Mouse (Mus musculus) heart, embryonic 15.5 days (tissue): ENCODE results near the gene Hipk1. TPM values are rescaled to one million over a fixed set of nuclear protein-coding genes. Genes with fewer than 3 reads are reported as not detected.

Source experiments
- ATAC-seq: fragments of 200-750 bp; cut with Nextera tagmentation; replicated peaks from 2 replicates; pipeline ENCODE4 v1.8.0; 2017; ENCODE audit warnings: low read depth, moderate TSS enrichment; ENCODE audit not compliant: insufficient number of reproducible peaks, insufficient read depth, low FRiP score
- H3K27ac ChIP-seq: fragments of 300-500 bp; sonication (generic); 2 replicates; pipeline ENCODE4 v1.5.1; 2015; ENCODE audit warnings: mild to moderate bottlenecking, inconsistent platforms
- H3K27me3 ChIP-seq: fragments of 300-500 bp; sonication (generic); 2 replicates; pipeline ENCODE4 v1.6.1; 2015; ENCODE audit warnings: inconsistent platforms
- H3K36me3 ChIP-seq: fragments of 300-500 bp; sonication (generic); 2 replicates; pipeline ENCODE4 v1.6.1; 2015; ENCODE audit warnings: mild to moderate bottlenecking, inconsistent platforms
- H3K4me1 ChIP-seq: fragments of 300-500 bp; sonication (generic); replicated peaks from 2 replicates; pipeline ENCODE4 v1.6.1; 2015; ENCODE audit warnings: inconsistent platforms
- H3K4me2 ChIP-seq: fragments of 300-500 bp; sonication (generic); 2 replicates; pipeline ENCODE4 v1.6.1; 2015; ENCODE audit warnings: inconsistent platforms, mild to moderate bottlenecking, moderate library complexity
- H3K4me3 ChIP-seq: fragments of 300-500 bp; sonication (generic); 2 replicates; pipeline ENCODE4 v1.5.1; 2015; ENCODE audit warnings: mild to moderate bottlenecking, inconsistent platforms
- H3K9ac ChIP-seq: fragments of 300-500 bp; sonication (generic); 2 replicates; pipeline ENCODE4 v1.6.1; 2015; ENCODE audit warnings: mild to moderate bottlenecking, inconsistent platforms
- H3K9me3 ChIP-seq: fragments of 300-500 bp; sonication (generic); replicated peaks from 2 replicates; pipeline ENCODE4 v1.6.1; 2016; ENCODE audit warnings: inconsistent platforms
- WGBS: fragments of 180-500 bp; shearing (Covaris S2); methylation state at CpG from one replicate; pipeline ENCODE4 v1.1.7; 2015; ENCODE audit warnings: mixed read lengths; 5-methylcytosine and 5-hydroxymethylcytosine counted together
- polyA plus RNA-seq: library from polyadenylated mRNA; unstranded; fragments of >200 nt; fragmentation: Nextera tagmentation; extraction: Ambion mirVana; gene quantifications from 2 replicates; pipeline ENCODE4 v1.2.1, GENCODE M21; 2015

Gene Hipk1
- polyA plus RNA-seq, 1 experiment from 2014 or later: 8.9 TPM

- Histone ChIP-seq H3K27ac (no peak overlapping the region), H3K27me3 (no peaks in the 10 kb centered on the region), H3K4me2 (no peak overlapping the region), H3K4me3 (no peak overlapping the region), H3K4me1 (peaks cover 7% of the 10 kb centered on the region), H3K36me3 (no peaks in the 10 kb centered on the region), H3K9me3 (no peaks in the 10 kb centered on the region), H3K9ac (no peak overlapping the region)
- 65% methylated on average over 7 of the region's 7 CpGs for WGBS
- no peak for ATAC-seq
Observed at GRCm38 (mm10) chr3:103714236-103714875, 77.0 kb downstream of the Hipk1 start.

- Histone ChIP-seq H3K36me3 (no peaks in the 10 kb centered on the region), H3K4me3 (no peak overlapping the region), H3K27ac (no peak overlapping the region), H3K9ac (no peak overlapping the region), H3K9me3 (no peaks in the 10 kb centered on the region), H3K27me3 (no peaks in the 10 kb centered on the region), H3K4me1 (peaks cover 3% of the 10 kb centered on the region; the same call in 1 of the 2 replicates), H3K4me2 (no peak overlapping the region)
- ATAC-seq: no peak
- 89% methylated on average over 4 of the region's 4 CpGs for WGBS
Observed at GRCm38 (mm10) chr3:103712196-103712595, 79.2 kb downstream of the Hipk1 start.

- Histone ChIP-seq H3K9ac (no peak overlapping the region), H3K27ac (no peak overlapping the region), H3K4me3 (no peak overlapping the region), H3K36me3 (no peaks in the 10 kb centered on the region), H3K4me1 (no peaks in the 10 kb centered on the region; the same call in 1 of the 2 replicates), H3K9me3 (no peaks in the 10 kb centered on the region), H3K4me2 (no peak overlapping the region), H3K27me3 (no peaks in the 10 kb centered on the region)
- ATAC-seq: no peak
- 63% methylated on average over 5 of the region's 5 CpGs for WGBS
Observed at GRCm38 (mm10) chr3:103709470-103710040, 81.8 kb downstream of the Hipk1 start.

- 85% methylated on average over 12 of the region's 12 CpGs for WGBS
- H3K9ac ChIP-seq: no peak overlapping the region
- no peaks in the 10 kb centered on the region for H3K9me3 ChIP-seq
- H3K4me3 ChIP-seq: no peak overlapping the region
- no peak overlapping the region for H3K4me2 ChIP-seq
- H3K4me1 ChIP-seq: no peaks in the 10 kb centered on the region; the same call in 1 of the 2 replicates
- H3K27me3 ChIP-seq: no peaks in the 10 kb centered on the region
- H3K27ac ChIP-seq: no peak overlapping the region
- H3K36me3 ChIP-seq: no peaks in the 10 kb centered on the region
- no peak for ATAC-seq
Observed at GRCm38 (mm10) chr3:103705426-103705825, 85.9 kb downstream of the Hipk1 start.

GRCm38 (mm10) chr3:103704661-103705060, 86.7 kb downstream of the Hipk1 start:
- Histone ChIP-seq H3K4me3 (no peak overlapping the region), H3K4me2 (no peak overlapping the region), H3K4me1 (no peaks in the 10 kb centered on the region; the same call in 1 of the 2 replicates), H3K27me3 (no peaks in the 10 kb centered on the region), H3K36me3 (no peaks in the 10 kb centered on the region), H3K27ac (no peak overlapping the region), H3K9ac (no peak overlapping the region), H3K9me3 (no peaks in the 10 kb centered on the region)
- 63% methylated on average over 6 of the region's 6 CpGs for WGBS
- ATAC-seq: no peak

GRCm38 (mm10) chr3:103696388-103696925, 94.9 kb downstream of the Hipk1 start:
- Histone ChIP-seq H3K4me1 (no peaks in the 10 kb centered on the region), H3K27me3 (no peaks in the 10 kb centered on the region), H3K36me3 (no peaks in the 10 kb centered on the region), H3K9me3 (no peaks in the 10 kb centered on the region), H3K9ac (no peak overlapping the region), H3K27ac (no peak overlapping the region), H3K4me2 (no peak overlapping the region), H3K4me3 (no peak overlapping the region)
- no peak for ATAC-seq
- WGBS: 78% methylated on average over 1 of the region's 1 CpGs

- Histone ChIP-seq H3K9me3 (no peaks in the 10 kb centered on the region), H3K36me3 (no peaks in the 10 kb centered on the region), H3K9ac (no peak overlapping the region), H3K4me2 (no peak overlapping the region), H3K27ac (no peak overlapping the region), H3K4me1 (no peaks in the 10 kb centered on the region), H3K4me3 (no peak overlapping the region), H3K27me3 (no peaks in the 10 kb centered on the region)
- 44% methylated on average over 3 of the region's 3 CpGs for WGBS
- ATAC-seq: no peak
Observed at GRCm38 (mm10) chr3:103695556-103695955, 95.8 kb downstream of the Hipk1 start.

GRCm38 (mm10) chr3:103690506-103690905, 100.9 kb downstream of the Hipk1 start:
- H3K9ac ChIP-seq: no peak overlapping the region
- no peaks in the 10 kb centered on the region for H3K9me3 ChIP-seq
- no peaks in the 10 kb centered on the region for H3K27me3 ChIP-seq
- H3K27ac ChIP-seq: no peak overlapping the region
- no peak overlapping the region for H3K4me3 ChIP-seq
- 69% methylated on average over 3 of the region's 3 CpGs for WGBS
- no peaks in the 10 kb centered on the region for H3K36me3 ChIP-seq
- ATAC-seq: no peak
- H3K4me1 ChIP-seq: no peaks in the 10 kb centered on the region
- H3K4me2 ChIP-seq: no peak overlapping the region

Other genes with a start within 250 kb of the Hipk1 start
- 0.10 TPM in 1 of 2 replicates, not detected in the other for gene Syt6, start 216.3 kb downstream of the Hipk1 start, polyA plus RNA-seq
- gene Atg4a-ps, start 145.5 kb downstream of the Hipk1 start, polyA plus RNA-seq: 0.10 and 0.29 TPM in 2 replicates
- gene Olfml3, start 53.6 kb downstream of the Hipk1 start, polyA plus RNA-seq: 19.5 and 29.9 TPM in 2 replicates
- not detected in 2 replicates for gene Gm10964, start 52.2 kb downstream of the Hipk1 start, polyA plus RNA-seq
- gene Dclre1b, start 17.9 kb upstream of the Hipk1 start, polyA plus RNA-seq: 14.4 and 20.5 TPM in 2 replicates
- 13.6 and 19.0 TPM in 2 replicates for gene Ap4b1, start 18.0 kb upstream of the Hipk1 start, polyA plus RNA-seq
- 0.23 TPM in 1 of 2 replicates, not detected in the other for gene Gm43064, start 18.0 kb upstream of the Hipk1 start, polyA plus RNA-seq
- 0.26 and 0.46 TPM in 2 replicates for gene Bcl2l15, start 41.0 kb upstream of the Hipk1 start, polyA plus RNA-seq
- gene Ptpn22, start 68.2 kb upstream of the Hipk1 start, polyA plus RNA-seq: 0.93 and 3.4 TPM in 2 replicates
- gene Rsbn1, start 122.6 kb upstream of the Hipk1 start, polyA plus RNA-seq: 5.7 and 5.8 TPM in 2 replicates
- gene Phtf1, start 176.5 kb upstream of the Hipk1 start, polyA plus RNA-seq: 12.8 and 18.2 TPM in 2 replicates